Mouse (Mus musculus): ENCODE data around the gene Spdye4a. TPM values are rescaled to one million over a fixed set of nuclear protein-coding genes. Genes with fewer than 3 reads are reported as not detected.
"Not testable (repeated sequence)": the region's sequence is repeated elsewhere in the genome, so short reads cannot be mapped to it uniquely, and the experiment has no call there.

Gene Spdye4a
- polyA plus RNA-seq, 1 experiment from 2014 or later = not detected

- no peaks in the 10 kb centered on the region for H3K9me3 ChIP-seq (ENCODE audit: control insufficient read depth, low read length)
- 85% methylated on average over 8 of the region's 8 CpGs for WGBS
- no peak overlapping the region for H3K9ac ChIP-seq (ENCODE audit: low read length)
- H3K4me3 ChIP-seq (ENCODE audit: control insufficient read depth in 1 of 2, insufficient read depth in 1 of 2, low read depth in 1 of 2, low read length in 2 of 2) = no peak overlapping the region
- H3K27me3 ChIP-seq (ENCODE audit: control insufficient read depth, insufficient read depth, low read length) = no peaks in the 10 kb centered on the region
- no peak for ATAC-seq (ENCODE audit: insufficient number of reproducible peaks, insufficient read depth, low FRiP score, low read depth)
- no peaks in the 10 kb centered on the region for H3K4me1 ChIP-seq (ENCODE audit: control insufficient read depth in 2 of 2, insufficient read depth in 2 of 2, low read length in 2 of 2)
- H3K27ac ChIP-seq (replicated peaks in 1 of 2; ENCODE audit: control insufficient read depth in 1 of 2, insufficient read depth in 1 of 2, low read depth in 2 of 2, low read length in 2 of 2) = no peak overlapping the region
- no peak overlapping the region for H3K4me2 ChIP-seq (ENCODE audit: low read length)
- H3K36me3 ChIP-seq (ENCODE audit: control insufficient read depth, insufficient read depth, low read length) = no peaks in the 10 kb centered on the region
Observed at GRCm38 (mm10) chr5:143192806-143193205, 33.9 kb downstream of the Spdye4a start.

DNA sequence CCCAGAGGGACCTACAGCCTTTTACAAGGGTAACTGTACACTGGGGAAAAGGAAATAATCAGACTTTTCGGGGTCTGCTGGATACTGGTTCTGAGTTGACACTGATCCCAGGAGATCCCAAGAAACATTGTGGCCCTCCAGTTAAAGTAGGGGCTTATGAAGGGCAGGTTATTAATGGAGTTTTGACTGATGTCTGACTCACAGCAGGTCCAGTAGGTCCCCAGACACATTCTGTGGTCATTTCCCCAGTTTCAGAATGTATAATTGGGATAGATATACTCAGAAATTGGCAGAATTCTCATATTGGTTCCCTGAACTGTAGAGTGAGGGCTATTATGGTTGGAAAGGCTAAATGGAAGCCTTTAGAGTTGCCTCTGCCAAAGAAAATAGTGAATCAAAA lies 38.7 kb downstream of the Spdye4a start:
- not testable (repeated sequence) for H3K4me1 ChIP-seq (ENCODE audit: control insufficient read depth in 2 of 2, insufficient read depth in 2 of 2, low read length in 2 of 2); H3K9me3 ChIP-seq (ENCODE audit: control insufficient read depth, low read length); H3K4me2 ChIP-seq (ENCODE audit: low read length); H3K27ac ChIP-seq (replicated peaks in 1 of 2; ENCODE audit: control insufficient read depth in 1 of 2, insufficient read depth in 1 of 2, low read depth in 2 of 2, low read length in 2 of 2); H3K27me3 ChIP-seq (ENCODE audit: control insufficient read depth, insufficient read depth, low read length); H3K9ac ChIP-seq (ENCODE audit: low read length); H3K36me3 ChIP-seq (ENCODE audit: control insufficient read depth, insufficient read depth, low read length); ATAC-seq (ENCODE audit: insufficient number of reproducible peaks, insufficient read depth, low FRiP score, low read depth); H3K4me3 ChIP-seq (ENCODE audit: control insufficient read depth in 1 of 2, insufficient read depth in 1 of 2, low read depth in 1 of 2, low read length in 2 of 2)
- WGBS = no CpG with 5 or more reads among the region's 1 CpGs

GRCm38 (mm10) chr5:143180255-143181076 lies 46.2 kb downstream of the Spdye4a start, which contains the start of the genes Rbak and Spdye4b:
Gene Rbak, minus strand, starts transcription at chr5:143180775.
Gene Spdye4b, plus strand, starts transcription at chr5:143181017.
- Histone ChIP-seq H3K4me1 (ENCODE audit: control insufficient read depth in 2 of 2, insufficient read depth in 2 of 2, low read length in 2 of 2) (peaks cover 4 to 10% of the 10 kb centered on the region in 2 experiments; a peak in 3 of 4 replicates), H3K9ac (ENCODE audit: low read length) (peak within 1 kb of the TSS; percentile 83), H3K36me3 (ENCODE audit: control insufficient read depth, insufficient read depth, low read length) (peaks cover 29% of the 10 kb centered on the region), H3K4me3 (ENCODE audit: control insufficient read depth in 1 of 2, insufficient read depth in 1 of 2, low read depth in 1 of 2, low read length in 2 of 2) (peak within 1 kb of the TSS; percentile 59 to 88), H3K9me3 (ENCODE audit: control insufficient read depth, low read length) (peaks cover 5% of the 10 kb centered on the region; the same call in 1 of the 2 replicates), H3K27ac (replicated peaks in 1 of 2; ENCODE audit: control insufficient read depth in 1 of 2, insufficient read depth in 1 of 2, low read depth in 2 of 2, low read length in 2 of 2) (peak within 1 kb of the TSS; percentile 73 to 81), H3K27me3 (ENCODE audit: control insufficient read depth, insufficient read depth, low read length) (0 out of 2 replicates have a peak, but pooled peaks cover 3% of the 10 kb centered on the region), H3K4me2 (ENCODE audit: low read length) (peak within 1 kb of the TSS; percentile 86)
- WGBS = under 1% methylated on average over 58 of the region's 58 CpGs
- ATAC-seq (ENCODE audit: insufficient number of reproducible peaks, insufficient read depth, low FRiP score, low read depth) = peak; percentile 94

GRCm38 (mm10) chr5:143179179-143179578 lies 47.5 kb downstream of the Spdye4a start:
- Histone ChIP-seq H3K4me1 (ENCODE audit: control insufficient read depth in 2 of 2, insufficient read depth in 2 of 2, low read length in 2 of 2) (peaks cover 4 to 10% of the 10 kb centered on the region in 2 experiments; a peak in 3 of 4 replicates), H3K27me3 (ENCODE audit: control insufficient read depth, insufficient read depth, low read length) (0 out of 2 replicates have a peak, but pooled peaks cover 3% of the 10 kb centered on the region), H3K4me3 (ENCODE audit: control insufficient read depth in 1 of 2, insufficient read depth in 1 of 2, low read depth in 1 of 2, low read length in 2 of 2) (no peak overlapping the region), H3K9ac (ENCODE audit: low read length) (no peak overlapping the region), H3K9me3 (ENCODE audit: control insufficient read depth, low read length) (peaks cover 5% of the 10 kb centered on the region; the same call in 1 of the 2 replicates), H3K36me3 (ENCODE audit: control insufficient read depth, insufficient read depth, low read length) (peaks cover 42% of the 10 kb centered on the region), H3K4me2 (ENCODE audit: low read length) (peak overlapping the region; percentile 86), H3K27ac (replicated peaks in 1 of 2; ENCODE audit: control insufficient read depth in 1 of 2, insufficient read depth in 1 of 2, low read depth in 2 of 2, low read length in 2 of 2) (no peak overlapping the region)
- no peak for ATAC-seq (ENCODE audit: insufficient number of reproducible peaks, insufficient read depth, low FRiP score, low read depth)
- 43% methylated on average over 6 of the region's 6 CpGs for WGBS

GRCm38 (mm10) chr5:143177541-143178200 lies 49.0 kb downstream of the Spdye4a start:
- Histone ChIP-seq H3K9me3 (ENCODE audit: control insufficient read depth, low read length) (peaks cover 13% of the 10 kb centered on the region; the same call in 1 of the 2 replicates), H3K4me1 (ENCODE audit: control insufficient read depth in 2 of 2, insufficient read depth in 2 of 2, low read length in 2 of 2) (peaks cover 4 to 10% of the 10 kb centered on the region in 2 experiments; a peak in 3 of 4 replicates), H3K27ac (replicated peaks in 1 of 2; ENCODE audit: control insufficient read depth in 1 of 2, insufficient read depth in 1 of 2, low read depth in 2 of 2, low read length in 2 of 2) (no peak overlapping the region), H3K27me3 (ENCODE audit: control insufficient read depth, insufficient read depth, low read length) (no peaks in the 10 kb centered on the region), H3K36me3 (ENCODE audit: control insufficient read depth, insufficient read depth, low read length) (peaks cover 57% of the 10 kb centered on the region), H3K9ac (ENCODE audit: low read length) (no peak overlapping the region), H3K4me2 (ENCODE audit: low read length) (no peak overlapping the region), H3K4me3 (ENCODE audit: control insufficient read depth in 1 of 2, insufficient read depth in 1 of 2, low read depth in 1 of 2, low read length in 2 of 2) (no peak overlapping the region)
- ATAC-seq (ENCODE audit: insufficient number of reproducible peaks, insufficient read depth, low FRiP score, low read depth) = no peak
- WGBS = 89% methylated on average over 3 of the region's 3 CpGs

DNA sequence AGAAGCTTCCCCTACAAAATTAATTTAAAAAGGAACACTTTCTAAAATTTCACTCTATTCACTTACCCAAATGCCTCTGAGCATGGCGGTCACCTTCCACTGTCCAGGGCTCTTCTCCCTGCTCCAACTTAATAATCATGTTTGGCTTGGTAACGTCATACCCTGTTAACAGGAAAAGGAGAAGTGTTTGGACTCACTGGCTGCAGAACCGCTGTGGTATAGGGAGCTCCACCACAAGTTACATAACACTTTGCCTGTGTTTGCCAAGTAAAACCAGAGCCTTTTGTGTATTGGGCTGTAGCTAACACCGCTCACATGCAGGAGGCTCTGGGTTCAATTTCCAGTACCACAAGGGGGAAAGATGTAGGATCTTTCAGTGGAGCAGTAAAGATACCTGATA lies 50.7 kb downstream of the Spdye4a start:
- no peaks in the 10 kb centered on the region for H3K27me3 ChIP-seq (ENCODE audit: control insufficient read depth, insufficient read depth, low read length)
- ATAC-seq (ENCODE audit: insufficient number of reproducible peaks, insufficient read depth, low FRiP score, low read depth) = no peak
- no peak overlapping the region for H3K4me2 ChIP-seq (ENCODE audit: low read length)
- 92% methylated on average over 4 of the region's 4 CpGs for WGBS
- no peak overlapping the region for H3K4me3 ChIP-seq (ENCODE audit: control insufficient read depth in 1 of 2, insufficient read depth in 1 of 2, low read depth in 1 of 2, low read length in 2 of 2)
- H3K9ac ChIP-seq (ENCODE audit: low read length) = no peak overlapping the region
- H3K27ac ChIP-seq (replicated peaks in 1 of 2; ENCODE audit: control insufficient read depth in 1 of 2, insufficient read depth in 1 of 2, low read depth in 2 of 2, low read length in 2 of 2) = no peak overlapping the region
- H3K9me3 ChIP-seq (ENCODE audit: control insufficient read depth, low read length) = peaks cover 16% of the 10 kb centered on the region; the same call in 1 of the 2 replicates
- H3K4me1 ChIP-seq (ENCODE audit: control insufficient read depth in 2 of 2, insufficient read depth in 2 of 2, low read length in 2 of 2) = peaks cover 4 to 10% of the 10 kb centered on the region in 2 experiments; a peak in 3 of 4 replicates
- peaks cover 73% of the 10 kb centered on the region for H3K36me3 ChIP-seq (ENCODE audit: control insufficient read depth, insufficient read depth, low read length)
